Mouse (Mus musculus): ENCODE measurements around the gene Loxl4.

Gene Loxl4

GRCm38 (mm10) chr19:42561991-42562390, 50.6 kb downstream of the Loxl4 start:
- no peak for DNase-seq

GRCm38 (mm10) chr19:42558701-42559100, 53.9 kb downstream of the Loxl4 start:
- no peak for DNase-seq
